Mouse (Mus musculus): ENCODE measurements at regions not wholly inside any gene's neighbourhood (a gene's known extent, or its start where the extent isn't known, plus 50 kb on each side); places are given as distances from the start of the nearest gene placed in this dataset.

- no peaks in the 10 kb centered on the region for H3K4me1 ChIP-seq (ENCODE audit: control insufficient read depth in 1 of 2, insufficient read depth in 2 of 2, low read length in 2 of 2)
- no peak for DNase-seq (ENCODE audit: low read depth, low spot score)
- H3K27ac ChIP-seq (ENCODE audit: control insufficient read depth, low read depth, low read length), result no peak overlapping the region
- H3K79me2 ChIP-seq (ENCODE audit: control insufficient read depth, insufficient read depth, low read length, poor library complexity), result no peaks in the 10 kb centered on the region
- H3K4me3 ChIP-seq (ENCODE audit: control insufficient read depth in 1 of 2, insufficient read depth in 1 of 2, low read depth in 2 of 2, low read length in 2 of 2), result no peak overlapping the region
- H3K9ac ChIP-seq (ENCODE audit: control insufficient read depth, low read depth, low read length, poor library complexity, severe bottlenecking), result no peak overlapping the region
- H3K9me3 ChIP-seq (replicated peaks; ENCODE audit: insufficient read depth, low read length), result no peaks in the 10 kb centered on the region
- no peaks in the 10 kb centered on the region for H3K27me3 ChIP-seq (ENCODE audit: control insufficient read depth in 1 of 2, insufficient read depth in 2 of 2, low read length in 2 of 2)
- H3K36me3 ChIP-seq (ENCODE audit: control insufficient read depth in 1 of 2, insufficient read depth in 2 of 2, low read length in 2 of 2), result no peaks in the 10 kb centered on the region
- no peak for TF ChIP-seq MAFK (IDR thresholded peaks at IDR 0.05; ENCODE audit: borderline replicate concordance, low read depth, low read length)
- TF ChIP-seq NRF1 (IDR thresholded peaks at IDR 0.05; ENCODE audit: insufficient read depth, low read depth, low read length, poor library complexity, severe bottlenecking), result no peak
- no peak for TF ChIP-seq MXI1 (IDR thresholded peaks at IDR 0.05; ENCODE audit: low read depth, low read length)
- no peak for TF ChIP-seq HCFC1 (IDR thresholded peaks at IDR 0.05; ENCODE audit: low read depth, low read length)
Observed at GRCm38 (mm10) chr19:59691541-59692096, 233.4 kb downstream of the Emx2 start.

DNA sequence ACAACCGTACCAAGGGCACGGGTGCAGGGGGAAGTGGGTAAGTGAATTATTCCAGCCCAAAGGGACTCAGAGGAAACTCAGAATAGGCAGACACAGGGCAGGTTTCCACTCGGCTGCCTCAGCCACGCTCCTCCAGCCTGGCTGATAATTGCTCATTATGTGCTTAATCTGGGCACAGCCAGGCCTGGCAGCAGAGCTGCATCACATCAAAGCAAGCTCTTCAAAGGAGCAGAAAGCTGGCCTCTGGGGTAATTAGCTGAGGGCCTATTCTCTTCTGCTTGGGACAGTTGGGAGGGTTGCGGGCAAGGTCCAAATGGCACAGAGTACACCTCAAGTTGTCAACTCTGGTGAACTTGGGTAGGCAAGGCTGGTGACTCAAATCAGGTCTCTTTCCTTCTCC is 239.5 kb downstream of the Emx2 start:
- no peaks in the 10 kb centered on the region for H3K79me2 ChIP-seq (ENCODE audit: control insufficient read depth, insufficient read depth, low read length, poor library complexity)
- no peaks in the 10 kb centered on the region for H3K36me3 ChIP-seq (ENCODE audit: control insufficient read depth in 1 of 2, insufficient read depth in 2 of 2, low read length in 2 of 2)
- no peaks in the 10 kb centered on the region for H3K4me1 ChIP-seq (ENCODE audit: control insufficient read depth in 1 of 2, insufficient read depth in 2 of 2, low read length in 2 of 2)
- no peak overlapping the region for H3K4me3 ChIP-seq (ENCODE audit: control insufficient read depth in 1 of 2, insufficient read depth in 1 of 2, low read depth in 2 of 2, low read length in 2 of 2)
- H3K27ac ChIP-seq (ENCODE audit: control insufficient read depth, low read depth, low read length), result no peak overlapping the region
- H3K9me3 ChIP-seq (replicated peaks; ENCODE audit: insufficient read depth, low read length), result no peaks in the 10 kb centered on the region
- DNase-seq (ENCODE audit: low read depth, low spot score), result no peak
- no peaks in the 10 kb centered on the region for H3K27me3 ChIP-seq (ENCODE audit: control insufficient read depth in 1 of 2, insufficient read depth in 2 of 2, low read length in 2 of 2)
- no peak for TF ChIP-seq TBP (IDR thresholded peaks at IDR 0.05; ENCODE audit: low read depth, low read length)
- H3K9ac ChIP-seq (ENCODE audit: control insufficient read depth, low read depth, low read length, poor library complexity, severe bottlenecking), result no peak overlapping the region

GRCm38 (mm10) chr19:59700187-59700586 is 242.0 kb downstream of the Emx2 start:
- TF ChIP-seq EP300 (IDR thresholded peaks at IDR 0.05; ENCODE audit: low read depth in 1 of 2, low read length in 2 of 2), result no peak
- TF ChIP-seq CHD1 (IDR thresholded peaks at IDR 0.05; ENCODE audit: low read depth, low read length), result no peak
- TF ChIP-seq POLR2A (IDR thresholded peaks at IDR 0.05; ENCODE audit: control insufficient read depth in 1 of 2, insufficient read depth in 1 of 2, low read depth in 1 of 2, low read length in 2 of 2, poor library complexity in 1 of 2), result no peak
- no peak for TF ChIP-seq USF1 (IDR thresholded peaks at IDR 0.05; ENCODE audit: low read depth, low read length)
- no peak for TF ChIP-seq NELFE (IDR thresholded peaks at IDR 0.05; ENCODE audit: low read depth, low read length)
- TF ChIP-seq BHLHE40 (IDR thresholded peaks at IDR 0.05; ENCODE audit: borderline replicate concordance, low read depth, low read length), result no peak
- TF ChIP-seq KAT2A (conservative IDR thresholded peaks at IDR 0.05; ENCODE audit: low read depth, low read length), result no peak
- no peak for TF ChIP-seq RAD21 (IDR thresholded peaks at IDR 0.05; ENCODE audit: low read depth, low read length)
- TF ChIP-seq SIN3A (IDR thresholded peaks at IDR 0.05; ENCODE audit: low read length), result no peak
- no peak for TF ChIP-seq RCOR1 (IDR thresholded peaks at IDR 0.05; ENCODE audit: low read depth, low read length)
- no peak for TF ChIP-seq ZNF384 (IDR thresholded peaks at IDR 0.05; ENCODE audit: low read depth, low read length)
- TF ChIP-seq NRF1 (IDR thresholded peaks at IDR 0.05; ENCODE audit: insufficient read depth, low read depth, low read length, poor library complexity, severe bottlenecking), result no peak
- no peak for TF ChIP-seq CTCF (IDR thresholded peaks at IDR 0.05 in 2 of 3, conservative IDR thresholded peaks at IDR 0.05 in 1 of 3; ENCODE audit: control insufficient read depth in 1 of 3, insufficient read depth in 1 of 3, low read depth in 2 of 3, low read length in 3 of 3, poor library complexity in 1 of 3, severe bottlenecking in 1 of 3)
- TF ChIP-seq MYC (IDR thresholded peaks at IDR 0.05; ENCODE audit: low read depth, low read length), result no peak
- no peak for TF ChIP-seq TCF12 (IDR thresholded peaks at IDR 0.05; ENCODE audit: low read depth, low read length)
- TF ChIP-seq HCFC1 (IDR thresholded peaks at IDR 0.05; ENCODE audit: low read depth, low read length), result no peak
- no peak for TF ChIP-seq POLR2AphosphoS2 (IDR thresholded peaks at IDR 0.05; ENCODE audit: low read length)
- H3K27ac ChIP-seq (ENCODE audit: control insufficient read depth, low read depth, low read length), result no peak overlapping the region
- H3K4me3 ChIP-seq (ENCODE audit: control insufficient read depth in 1 of 2, insufficient read depth in 1 of 2, low read depth in 2 of 2, low read length in 2 of 2), result no peak overlapping the region
- H3K36me3 ChIP-seq (ENCODE audit: control insufficient read depth in 1 of 2, insufficient read depth in 2 of 2, low read length in 2 of 2), result no peaks in the 10 kb centered on the region
- H3K9ac ChIP-seq (ENCODE audit: control insufficient read depth, low read depth, low read length, poor library complexity, severe bottlenecking), result no peak overlapping the region
- no peak for DNase-seq (ENCODE audit: low read depth, low spot score)
- H3K9me3 ChIP-seq (replicated peaks; ENCODE audit: insufficient read depth, low read length), result no peaks in the 10 kb centered on the region
- no peaks in the 10 kb centered on the region for H3K27me3 ChIP-seq (ENCODE audit: control insufficient read depth in 1 of 2, insufficient read depth in 2 of 2, low read length in 2 of 2)
- H3K79me2 ChIP-seq (ENCODE audit: control insufficient read depth, insufficient read depth, low read length, poor library complexity), result no peaks in the 10 kb centered on the region
- no peaks in the 10 kb centered on the region for H3K4me1 ChIP-seq (ENCODE audit: control insufficient read depth in 1 of 2, insufficient read depth in 2 of 2, low read length in 2 of 2)
